Mouse (Mus musculus) embryonic facial prominence, embryonic 10.5 days (tissue): Measurements from ENCODE around the gene Cdh23. TPM values are rescaled to one million over a fixed set of nuclear protein-coding genes. Genes with fewer than 3 reads are reported as not detected.
"Not testable (repeated sequence)": the region's sequence is repeated elsewhere in the genome, so short reads cannot be mapped to it uniquely, and the experiment has no call there.

Experiments used
- DNase-seq: peaks from one replicate; pipeline ENCODE4 v3.0.0-alpha.2; 2017; ENCODE audit warnings: low spot score
- H3K27ac ChIP-seq: fragments of 300-500 bp; sonication (generic); replicated peaks from 2 replicates; pipeline ENCODE4 v1.5.1; 2016; ENCODE audit warnings: mild to moderate bottlenecking
- H3K27me3 ChIP-seq: fragments of 300-500 bp; sonication (generic); replicated peaks from 2 replicates; pipeline ENCODE4 v1.6.1; 2016; ENCODE audit warnings: low read depth, mild to moderate bottlenecking; ENCODE audit not compliant: poor library complexity, severe bottlenecking
- H3K36me3 ChIP-seq: fragments of 300-500 bp; sonication (generic); replicated peaks from 2 replicates; pipeline ENCODE4 v1.6.1; 2016; ENCODE audit warnings: mild to moderate bottlenecking, moderate library complexity
- H3K4me1 ChIP-seq: fragments of 300-500 bp; sonication (generic); 2 replicates; pipeline ENCODE4 v1.6.1; 2016
- H3K4me3 ChIP-seq: fragments of 300-500 bp; sonication (generic); 2 replicates; pipeline ENCODE4 v1.5.1; 2016; ENCODE audit warnings: mild to moderate bottlenecking, moderate library complexity
- H3K9me3 ChIP-seq: fragments of 300-500 bp; sonication (generic); 2 replicates; pipeline ENCODE4 v1.6.1; 2016; ENCODE audit warnings: mild to moderate bottlenecking
- WGBS: fragments of 180-500 bp; shearing (Covaris S2); methylation state at CpG from one replicate; pipeline ENCODE4 v1.1.7; 2016; 5-methylcytosine and 5-hydroxymethylcytosine counted together
- polyA plus RNA-seq: library from polyadenylated mRNA; unstranded; fragments of >200 nt; fragmentation: Nextera tagmentation; extraction: Ambion mirVana; gene quantifications from 2 replicates; pipeline ENCODE4 v1.2.1, GENCODE M21; 2016

Cdh23 gene
- 0.29 and 0.35 TPM in 2 replicates for polyA plus RNA-seq

GRCm38 (mm10) chr10:60696390-60696789 lies at the start of gene Cdh23:
Gene Cdh23 (minus strand): TSS chr10:60696490.
- WGBS, result 86% methylated on average over 6 of the region's 6 CpGs
- H3K27ac ChIP-seq, result no peak within 1 kb of the TSS
- peaks cover 15% of the 10 kb centered on the region for H3K4me1 ChIP-seq
- H3K36me3 ChIP-seq, result no peaks in the 10 kb centered on the region
- no peak for DNase-seq
- H3K9me3 ChIP-seq, result no peaks in the 10 kb centered on the region
- no peak within 1 kb of the TSS for H3K4me3 ChIP-seq
- peaks cover 22% of the 10 kb centered on the region; the same call in 1 of the 2 replicates for H3K27me3 ChIP-seq

GRCm38 (mm10) chr10:60744543-60745290 lies 48.4 kb upstream of the Cdh23 start:
- peaks cover 17% of the 10 kb centered on the region; the same call in 1 of the 2 replicates for H3K36me3 ChIP-seq
- H3K9me3 ChIP-seq, result no peaks in the 10 kb centered on the region
- no peak for DNase-seq
- no peaks in the 10 kb centered on the region for H3K27me3 ChIP-seq
- no peak overlapping the region for H3K27ac ChIP-seq
- H3K4me3 ChIP-seq, result no peak overlapping the region
- no peaks in the 10 kb centered on the region; the same call in 1 of the 2 replicates for H3K4me1 ChIP-seq
- WGBS, result 93% methylated on average over 14 of the region's 14 CpGs

GRCm38 (mm10) chr10:60743681-60744080 lies 47.4 kb upstream of the Cdh23 start:
- Histone ChIP-seq H3K4me3 (no peak overlapping the region), H3K9me3 (no peaks in the 10 kb centered on the region), H3K36me3 (peaks cover 12% of the 10 kb centered on the region; the same call in 1 of the 2 replicates), H3K27me3 (no peaks in the 10 kb centered on the region), H3K4me1 (no peaks in the 10 kb centered on the region; the same call in 1 of the 2 replicates), H3K27ac (no peak overlapping the region)
- DNase-seq, result no peak
- 69% methylated on average over 9 of the region's 9 CpGs for WGBS

GRCm38 (mm10) chr10:60742942-60743341 lies 46.7 kb upstream of the Cdh23 start:
- no peaks in the 10 kb centered on the region for H3K9me3 ChIP-seq
- 83% methylated on average over 6 of the region's 6 CpGs for WGBS
- H3K4me3 ChIP-seq, result no peak overlapping the region
- DNase-seq, result no peak
- peaks cover 8% of the 10 kb centered on the region; the same call in 1 of the 2 replicates for H3K36me3 ChIP-seq
- no peak overlapping the region for H3K27ac ChIP-seq
- H3K4me1 ChIP-seq, result no peaks in the 10 kb centered on the region; the same call in 1 of the 2 replicates
- H3K27me3 ChIP-seq, result no peaks in the 10 kb centered on the region

GRCm38 (mm10) chr10:60742296-60742695 lies 46.0 kb upstream of the Cdh23 start:
- not testable (repeated sequence) for H3K9me3 ChIP-seq, H3K27ac ChIP-seq, H3K36me3 ChIP-seq, H3K4me3 ChIP-seq, DNase-seq, H3K27me3 ChIP-seq, H3K4me1 ChIP-seq
- 66% methylated on average over 1 of the region's 1 CpGs for WGBS

DNA sequence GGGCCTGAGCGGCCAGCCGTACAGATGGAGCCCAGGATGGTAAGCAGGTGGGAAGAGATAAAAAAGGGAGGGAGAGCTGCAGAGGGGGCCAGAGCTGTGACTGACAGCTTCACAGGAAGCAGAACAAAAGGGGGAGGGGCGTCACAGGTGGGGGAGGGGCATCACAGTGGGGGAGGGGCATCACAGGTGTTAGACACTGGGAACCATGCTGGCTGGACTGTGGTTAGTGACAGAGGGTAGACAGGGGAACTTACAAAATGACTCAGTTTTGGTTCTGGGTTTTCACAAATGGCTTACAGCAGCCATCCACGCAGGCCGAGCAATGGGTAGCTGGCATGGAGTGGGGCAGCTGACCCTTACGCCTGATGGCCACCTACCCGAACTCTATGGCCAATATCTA lies 45.1 kb upstream of the Cdh23 start:
- Histone ChIP-seq H3K4me3 (no peak overlapping the region), H3K9me3 (no peaks in the 10 kb centered on the region), H3K27me3 (no peaks in the 10 kb centered on the region), H3K36me3 (peaks cover 8% of the 10 kb centered on the region; the same call in 1 of the 2 replicates), H3K27ac (no peak overlapping the region), H3K4me1 (peaks cover 7% of the 10 kb centered on the region; the same call in 1 of the 2 replicates)
- DNase-seq, result no peak
- WGBS, result 82% methylated on average over 7 of the region's 7 CpGs

GRCm38 (mm10) chr10:60739619-60740363 lies 43.5 kb upstream of the Cdh23 start:
- no peaks in the 10 kb centered on the region for H3K9me3 ChIP-seq
- H3K27ac ChIP-seq, result no peak overlapping the region
- peaks cover 7% of the 10 kb centered on the region; the same call in 1 of the 2 replicates for H3K4me1 ChIP-seq
- H3K27me3 ChIP-seq, result no peaks in the 10 kb centered on the region
- H3K4me3 ChIP-seq, result no peak overlapping the region
- no peak for DNase-seq
- peaks cover 8% of the 10 kb centered on the region; the same call in 1 of the 2 replicates for H3K36me3 ChIP-seq
- 86% methylated on average over 4 of the region's 4 CpGs for WGBS

DNA sequence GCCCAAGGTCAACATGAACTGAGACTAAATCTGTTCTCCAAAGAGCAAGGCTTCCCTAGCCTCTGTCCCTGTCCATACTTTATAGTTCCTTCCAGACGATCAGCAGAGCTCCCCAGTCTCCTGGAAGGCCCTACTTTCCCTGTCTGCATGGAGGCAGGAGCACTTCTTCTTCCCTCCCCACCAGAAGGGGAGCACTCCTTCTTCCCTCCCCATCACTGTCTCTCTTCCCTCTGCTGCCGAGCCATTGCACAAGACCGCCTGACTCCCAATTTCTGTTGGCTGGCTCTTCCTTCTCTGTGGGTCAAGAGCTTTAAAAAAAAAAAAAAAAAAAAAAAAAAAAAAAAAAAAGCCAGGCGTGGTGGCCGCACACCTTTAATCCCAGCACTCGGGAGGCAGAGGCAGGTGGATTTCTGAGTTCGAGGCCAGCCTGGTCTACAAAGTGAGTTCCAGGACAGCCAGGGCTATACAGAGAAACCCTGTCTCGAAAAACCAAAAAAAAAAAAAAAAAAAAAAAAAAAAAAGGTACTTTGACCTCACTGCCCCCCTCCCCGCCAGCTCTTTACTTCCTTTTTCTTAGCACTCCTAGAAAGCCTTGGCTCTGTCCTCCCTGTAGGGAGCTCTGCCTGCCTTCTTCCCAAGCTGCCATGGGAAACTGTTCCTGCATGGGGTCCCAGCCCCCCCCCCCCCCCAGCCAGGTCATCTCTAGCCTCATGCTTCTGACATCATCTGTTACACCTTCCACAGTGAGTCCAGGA lies 41.8 kb upstream of the Cdh23 start:
- Histone ChIP-seq H3K4me1 (peaks cover 7% of the 10 kb centered on the region; the same call in 1 of the 2 replicates), H3K27me3 (peaks cover 5% of the 10 kb centered on the region; the same call in 1 of the 2 replicates), H3K9me3 (no peaks in the 10 kb centered on the region), H3K36me3 (peaks cover 8% of the 10 kb centered on the region; the same call in 1 of the 2 replicates), H3K27ac (no peak overlapping the region), H3K4me3 (no peak overlapping the region)
- no peak for DNase-seq
- 90% methylated on average over 8 of the region's 9 CpGs for WGBS

GRCm38 (mm10) chr10:60737169-60737728 lies 41.0 kb upstream of the Cdh23 start:
- DNase-seq, result no peak
- 73% methylated on average over 11 of the region's 11 CpGs for WGBS
- H3K27me3 ChIP-seq, result peaks cover 5% of the 10 kb centered on the region; the same call in 1 of the 2 replicates
- no peak overlapping the region for H3K27ac ChIP-seq
- peaks cover 8% of the 10 kb centered on the region; the same call in 1 of the 2 replicates for H3K4me1 ChIP-seq
- no peak overlapping the region for H3K4me3 ChIP-seq
- no peaks in the 10 kb centered on the region for H3K9me3 ChIP-seq
- peaks cover 6% of the 10 kb centered on the region; the same call in 1 of the 2 replicates for H3K36me3 ChIP-seq

- WGBS, result 96% methylated on average over 1 of the region's 1 CpGs
- Histone ChIP-seq H3K4me3 (no peak overlapping the region), H3K27me3 (peaks cover 5% of the 10 kb centered on the region; the same call in 1 of the 2 replicates), H3K4me1 (peaks cover 10% of the 10 kb centered on the region; the same call in 1 of the 2 replicates), H3K27ac (no peak overlapping the region), H3K36me3 (no peaks in the 10 kb centered on the region; the same call in 1 of the 2 replicates), H3K9me3 (no peaks in the 10 kb centered on the region)
- no peak for DNase-seq
These were observed 39.4 kb upstream of the Cdh23 start for GRCm38 (mm10) chr10:60735737-60736136.

- Histone ChIP-seq H3K36me3 (peaks cover 7% of the 10 kb centered on the region; the same call in 1 of the 2 replicates), H3K4me1 (peaks cover 10% of the 10 kb centered on the region; the same call in 1 of the 2 replicates), H3K9me3 (no peaks in the 10 kb centered on the region), H3K4me3 (no peak overlapping the region), H3K27me3 (peaks cover 10% of the 10 kb centered on the region; the same call in 1 of the 2 replicates), H3K27ac (no peak overlapping the region)
- whole genome bisulfite sequencing, result 72% methylated on average over 8 of the region's 8 CpGs
- DNase-seq, result no peak
These were observed 37.2 kb upstream of the Cdh23 start for GRCm38 (mm10) chr10:60733471-60733870.
